Mouse (Mus musculus) CD4-positive naive resting alpha-beta T cell, adult 57 days (primary cell): Measurements from ENCODE around the gene Ahcy. TPM values are rescaled to one million over a fixed set of nuclear protein-coding genes. Genes with fewer than 3 reads are reported as not detected.

Experiments used
- total RNA-seq: library from RNA; stranded (reverse); gene quantifications from one replicate; pipeline ENCODE4 v1.2.4, GENCODE M21; 2023

Ahcy gene
- 31.1 TPM for total RNA-seq

GRCm38 (mm10) chr2:155073978-155074765, at the start of gene Ahcy:
TSS of gene Ahcy (minus strand) at chr2:155074497.

GRCm38 (mm10) chr2:155018251-155018755, 56.0 kb downstream of the Ahcy start, which contains the start of gene Gm14226:
TSS of gene Gm14226 (plus strand) at chr2:155018266.

Other genes with a start within 250 kb of the Ahcy start
- 94.9 TPM for gene Eif2s2, start 181.6 kb downstream of the Ahcy start, total RNA-seq
- not detected for gene Gm14226, start 56.2 kb downstream of the Ahcy start, total RNA-seq
- 73.0 TPM for gene Itch, start 59.0 kb upstream of the Ahcy start, total RNA-seq
- 89.4 TPM for gene Dynlrb1, start 162.0 kb upstream of the Ahcy start, total RNA-seq
- gene Map1lc3a, start 201.8 kb upstream of the Ahcy start, total RNA-seq = 32.4 TPM